Mouse (Mus musculus) C2C12 (cell line): Measurements from ENCODE around the gene Helz2. TPM values are rescaled to one million over a fixed set of nuclear protein-coding genes. Genes with fewer than 3 reads are reported as not detected.

Experiments
- H3K27me3 ChIP-seq: one replicate; pipeline ENCODE4 v1.6.1; 2011; ENCODE audit not compliant: control insufficient read depth, insufficient read depth, insufficient read length
- H3K36me3 ChIP-seq: one replicate; pipeline ENCODE4 v1.6.1; 2011; ENCODE audit not compliant: control insufficient read depth, insufficient read depth
- H3K4me3 ChIP-seq: one replicate; pipeline ENCODE4 v1.5.1; 2011; ENCODE audit warnings: mild to moderate bottlenecking, control low read depth; ENCODE audit not compliant: poor library complexity, insufficient read depth, severe bottlenecking
- H3K79me2 ChIP-seq: one replicate; pipeline ENCODE4 v1.6.1; 2011; ENCODE audit not compliant: control insufficient read depth, insufficient read depth
- H3K79me3 ChIP-seq: one replicate; pipeline ENCODE4 v1.6.1; 2011; ENCODE audit warnings: low read depth, control low read depth
- H3ac ChIP-seq: one replicate; pipeline ENCODE3; 2011; ENCODE audit warnings: low read depth; ENCODE audit not compliant: control insufficient read depth, insufficient read length
- CEBPB ChIP-seq: IDR thresholded peaks from one replicate; pipeline ENCODE4 v1.6.1; 2011; ENCODE audit warnings: low read depth, mild to moderate bottlenecking, control low read depth, moderate library complexity
- CTCF ChIP-seq: IDR thresholded peaks from one replicate; pipeline ENCODE4 v1.5.1; 2011; ENCODE audit not compliant: control insufficient read depth, insufficient read depth, insufficient read length
- FOSL1 ChIP-seq: IDR thresholded peaks from one replicate; pipeline ENCODE4 v1.8.0; 2011; ENCODE audit warnings: mild to moderate bottlenecking, low read length; ENCODE audit not compliant: poor library complexity, insufficient read depth, severe bottlenecking
- MAX ChIP-seq: IDR thresholded peaks from one replicate; pipeline ENCODE4 v1.6.1; 2011; ENCODE audit warnings: mild to moderate bottlenecking, control low read depth
- MYOD1 ChIP-seq: IDR thresholded peaks from one replicate; pipeline ENCODE4 v1.6.1; 2011; ENCODE audit warnings: low read depth; ENCODE audit not compliant: control insufficient read depth, insufficient read length
- MYOG ChIP-seq: IDR thresholded peaks from one replicate; pipeline ENCODE4 v1.6.1; 2011; ENCODE audit not compliant: control insufficient read depth, insufficient read length; ENCODE audit errors: extremely low read depth
- USF1 ChIP-seq: IDR thresholded peaks from one replicate; pipeline ENCODE4 v1.6.1; 2011; ENCODE audit warnings: low read depth, mild to moderate bottlenecking, control low read depth, moderate library complexity
- polyA plus RNA-seq: library from polyadenylated mRNA; unstranded; fragments of >200 nt; fragmentation: generic; extraction: Trizol; gene quantifications from one replicate; pipeline ENCODE4 v1.2.1, GENCODE M21; 2012; ENCODE audit warnings: missing spikeins

Gene Helz2
- polyA plus RNA-seq, 1 experiment: 2.2 TPM

DNA sequence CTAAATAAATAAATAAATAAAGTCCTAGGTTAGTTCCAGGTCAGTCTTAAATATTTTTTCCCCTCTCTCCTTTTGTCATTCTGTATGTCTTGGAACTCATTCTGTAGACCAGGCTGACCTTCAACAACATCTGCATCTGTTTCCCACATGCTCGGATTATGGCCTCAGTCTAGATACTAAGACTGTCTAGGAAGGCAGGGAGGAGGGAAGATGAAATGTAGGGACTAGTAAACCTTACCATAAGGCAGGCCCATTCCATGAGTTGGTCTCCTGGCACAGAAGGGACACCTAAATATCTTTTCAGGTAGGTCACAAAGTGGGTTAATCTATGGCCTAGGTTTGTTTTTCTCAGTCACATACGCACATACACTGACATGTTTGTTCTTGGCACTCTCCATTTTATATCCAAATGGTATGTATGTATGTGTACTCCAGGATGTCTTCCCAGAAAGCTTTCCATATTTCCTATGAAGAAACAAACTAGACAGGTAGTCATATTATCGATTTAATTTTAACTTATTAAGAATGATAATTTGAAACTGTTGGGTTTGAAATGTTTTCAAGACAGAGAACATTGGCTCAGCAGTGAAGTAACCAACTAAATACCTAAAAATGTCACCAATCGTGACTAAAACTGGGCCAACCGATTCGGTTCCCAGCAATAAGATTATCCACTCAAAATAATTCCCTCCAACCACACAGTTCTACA is 45.0 kb upstream of the Helz2 start:
- Histone ChIP-seq H3K79me3 (peaks cover 41% of the 10 kb centered on the region), H3K27me3 (no peaks in the 10 kb centered on the region), H3K4me3 (peak overlapping the region; percentile 80), H3K36me3 (peaks cover 18% of the 10 kb centered on the region), H3K79me2 (peaks cover 78% of the 10 kb centered on the region), H3ac (peak overlapping the region; percentile 68)
- TF ChIP-seq MYOG (no peak), CTCF (no peak), FOSL1 (no peak), MAX (no peak), USF1 (no peak), MYOD1 (no peak), CEBPB (no peak)

DNA sequence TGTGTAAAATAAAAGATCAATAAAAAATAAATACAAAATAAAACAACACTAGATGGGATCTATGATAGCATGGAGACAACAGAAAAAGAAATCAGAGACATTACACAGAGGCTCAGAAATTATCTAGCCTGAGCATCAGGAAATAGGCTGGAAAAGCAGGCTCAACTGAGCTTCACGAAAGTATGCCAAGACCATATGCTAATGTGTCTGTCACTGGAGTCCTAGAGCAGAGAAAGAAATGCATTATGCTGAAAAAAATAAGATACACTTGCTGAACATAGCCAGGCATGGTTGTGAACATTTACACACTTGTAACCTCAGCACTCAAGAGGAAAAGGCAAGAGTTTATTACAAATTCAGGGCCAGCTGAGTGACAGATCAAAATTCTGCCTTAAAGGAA is 38.1 kb upstream of the Helz2 start:
- Histone ChIP-seq H3K27me3 (no peaks in the 10 kb centered on the region), H3K4me3 (no peak overlapping the region), H3K79me2 (peaks cover 61% of the 10 kb centered on the region), H3K79me3 (peaks cover 23% of the 10 kb centered on the region), H3ac (no peak overlapping the region), H3K36me3 (peaks cover 65% of the 10 kb centered on the region)
- TF ChIP-seq MYOG: no peak
- no peak for TF ChIP-seq CTCF
- TF ChIP-seq FOSL1: no peak
- no peak for TF ChIP-seq MAX
- no peak for TF ChIP-seq MYOD1
- no peak for TF ChIP-seq CEBPB
- no peak for TF ChIP-seq USF1

DNA sequence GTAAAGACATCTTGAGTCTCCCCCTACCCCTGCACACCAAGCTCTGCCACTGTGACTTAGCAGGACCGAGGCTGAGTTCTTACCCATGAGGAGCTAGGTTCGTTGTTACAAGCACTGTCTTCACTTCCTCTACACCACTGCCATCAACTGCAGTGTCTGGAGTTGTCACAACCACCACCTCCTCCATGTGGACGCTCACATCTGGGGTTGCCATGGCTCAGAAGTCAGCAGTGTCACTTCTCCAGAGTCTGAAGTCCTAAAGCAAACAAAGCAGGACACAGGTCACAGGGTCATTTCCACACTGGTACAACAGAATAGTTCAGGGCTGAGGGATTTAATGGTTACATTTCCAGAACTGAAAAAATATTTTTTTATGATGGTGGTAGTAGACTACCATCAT is 36.0 kb upstream of the Helz2 start:
- H3ac ChIP-seq: peak overlapping the region; percentile 27
- no peaks in the 10 kb centered on the region for H3K27me3 ChIP-seq
- peaks cover 69% of the 10 kb centered on the region for H3K36me3 ChIP-seq
- TF ChIP-seq MYOG (no peak), FOSL1 (no peak), USF1 (no peak), MYOD1 (no peak), CEBPB (no peak), CTCF (no peak), MAX (no peak)
- peaks cover 43% of the 10 kb centered on the region for H3K79me2 ChIP-seq
- no peak overlapping the region for H3K4me3 ChIP-seq
- peaks cover 19% of the 10 kb centered on the region for H3K79me3 ChIP-seq

DNA sequence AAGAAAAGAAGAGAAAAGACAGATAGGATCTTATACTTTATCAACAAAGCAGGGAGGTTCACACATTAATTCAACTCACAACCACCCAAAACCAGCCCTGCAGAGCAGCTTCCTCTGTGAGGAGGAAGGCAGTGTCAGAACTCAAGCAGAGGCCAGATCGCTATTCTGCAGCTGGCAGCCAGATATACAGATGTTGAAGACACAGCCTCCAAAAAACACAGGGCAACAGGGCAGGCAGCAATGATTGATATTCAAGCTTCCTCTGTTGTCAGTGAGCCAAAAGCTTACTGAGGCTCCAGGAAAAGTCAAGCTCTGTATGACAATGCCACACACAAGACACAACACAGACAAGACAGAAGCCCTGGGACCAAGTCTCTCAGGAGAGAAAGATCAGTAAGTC is 34.9 kb upstream of the Helz2 start:
- H3K79me3 ChIP-seq: peaks cover 16% of the 10 kb centered on the region
- no peak overlapping the region for H3K4me3 ChIP-seq
- H3K36me3 ChIP-seq: peaks cover 73% of the 10 kb centered on the region
- H3K79me2 ChIP-seq: peaks cover 42% of the 10 kb centered on the region
- TF ChIP-seq MYOD1 (no peak), CTCF (no peak), FOSL1 (no peak), MYOG (no peak), USF1 (no peak), MAX (no peak), CEBPB (no peak)
- H3ac ChIP-seq: no peak overlapping the region
- no peaks in the 10 kb centered on the region for H3K27me3 ChIP-seq

DNA sequence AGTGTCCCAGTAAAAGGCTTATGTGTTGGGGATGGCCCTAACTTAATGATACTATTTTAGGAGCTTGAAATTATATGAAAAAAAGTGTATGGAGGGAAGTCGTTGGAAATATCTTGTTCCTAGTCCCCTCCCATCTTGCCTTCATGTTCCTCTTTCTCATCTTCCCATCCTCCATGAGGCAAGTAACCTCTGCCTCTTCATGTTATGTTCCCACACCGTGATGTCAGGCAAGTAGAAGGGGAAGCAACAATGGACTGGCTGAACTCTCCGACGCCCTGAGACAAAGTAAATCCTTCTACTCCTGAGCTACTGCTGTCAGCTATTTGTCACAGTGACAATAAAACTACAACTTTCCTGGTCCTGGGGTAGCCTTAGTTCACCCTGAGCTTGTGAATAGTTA is 32.8 kb upstream of the Helz2 start:
- Histone ChIP-seq H3K79me3 (peaks cover 12% of the 10 kb centered on the region), H3K79me2 (peaks cover 21% of the 10 kb centered on the region), H3K27me3 (no peaks in the 10 kb centered on the region), H3K36me3 (peaks cover 70% of the 10 kb centered on the region), H3K4me3 (no peak overlapping the region), H3ac (no peak overlapping the region)
- no peak for TF ChIP-seq FOSL1
- no peak for TF ChIP-seq CEBPB
- TF ChIP-seq CTCF: no peak
- TF ChIP-seq MYOG: no peak

DNA sequence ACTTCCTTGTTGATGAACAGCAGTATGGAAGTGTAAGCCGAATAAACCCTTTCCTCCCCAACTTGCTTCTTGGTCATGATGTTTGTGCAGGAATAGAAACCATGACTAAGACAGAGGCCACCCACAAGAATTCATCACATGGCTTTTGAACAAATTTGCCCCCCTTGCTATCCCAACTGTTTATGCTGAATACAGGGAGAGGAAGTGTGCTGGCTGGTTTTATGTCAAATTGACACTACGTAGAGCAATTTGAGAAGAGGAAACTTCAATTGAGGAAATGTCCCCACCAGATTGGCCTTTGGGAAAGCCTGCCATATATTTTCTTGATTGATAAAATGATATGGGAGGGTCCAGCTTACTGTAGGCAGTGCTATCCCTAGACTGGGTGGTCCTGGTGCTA is 32.0 kb upstream of the Helz2 start:
- Histone ChIP-seq H3K36me3 (peaks cover 73% of the 10 kb centered on the region), H3K4me3 (no peak overlapping the region), H3K79me2 (peaks cover 12% of the 10 kb centered on the region), H3ac (no peak overlapping the region), H3K27me3 (no peaks in the 10 kb centered on the region), H3K79me3 (peaks cover 9% of the 10 kb centered on the region)
- TF ChIP-seq CEBPB: no peak
- TF ChIP-seq MYOD1: no peak
- no peak for TF ChIP-seq MAX
- TF ChIP-seq MYOG: no peak
- TF ChIP-seq USF1: no peak
- TF ChIP-seq CTCF: no peak
- no peak for TF ChIP-seq FOSL1
